Mouse (Mus musculus) hindlimb bud, embryonic 11.5 days (tissue): ENCODE measurements around the gene Ptprg.
A peak's percentile ranks its signal among the peaks of the same experiment; 100 is the strongest.
"Not testable (repeated sequence)": the region's sequence is repeated elsewhere in the genome, so short reads cannot be mapped to it uniquely, and the experiment has no call there.

Experiments
- DNase-seq: peaks from one replicate; pipeline ENCODE4 v3.0.0-alpha.2; 2012; ENCODE audit warnings: low read depth, low spot score; ENCODE audit errors: extremely low spot score

The Ptprg gene

GRCm38 (mm10) chr14:12189266-12189665 is 635.9 kb downstream of the Ptprg start:
- DNase-seq: no peak

DNA sequence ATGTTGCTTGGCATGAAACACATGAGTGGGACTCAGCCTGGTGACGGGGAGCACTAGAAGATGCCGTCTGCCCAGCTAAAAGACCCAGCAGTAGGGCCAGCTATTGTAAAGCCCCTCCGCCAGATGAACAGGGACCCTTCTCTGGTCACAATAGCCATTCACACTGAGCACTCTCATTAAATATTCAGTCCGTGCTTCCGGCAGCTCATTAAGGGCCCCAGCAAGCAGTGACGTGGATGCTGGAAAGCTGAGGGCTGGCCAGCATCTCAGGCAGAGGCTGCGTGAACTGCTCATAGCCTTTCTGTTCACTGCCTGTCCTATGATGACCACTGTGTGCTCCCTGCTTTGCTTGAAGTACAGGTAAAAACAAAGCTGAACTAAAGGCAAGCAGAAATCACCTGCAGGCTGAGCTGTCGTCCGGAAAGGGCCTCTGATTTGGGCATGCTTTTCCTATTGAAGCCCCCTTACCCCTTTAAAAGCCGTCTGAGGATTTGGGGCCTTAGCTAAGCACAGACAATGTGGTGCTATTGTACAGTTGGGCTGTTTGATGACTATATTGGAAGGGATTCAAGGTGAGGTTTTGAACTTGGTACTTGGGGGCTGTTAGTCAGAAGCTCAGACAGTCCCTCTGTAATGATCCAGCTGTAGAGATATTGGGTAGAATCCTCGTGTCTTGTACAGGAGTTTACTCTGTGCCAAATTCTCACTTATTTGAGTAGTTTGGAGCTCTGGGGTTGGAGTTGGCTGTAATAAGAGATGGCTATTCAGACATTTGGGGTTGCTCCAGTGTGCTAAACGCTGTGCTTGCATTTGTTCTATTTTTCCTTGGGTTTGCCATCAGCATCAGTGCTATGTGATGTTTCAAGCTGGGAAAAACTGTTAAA is 636.6 kb downstream of the Ptprg start:
- no peak for DNase-seq

GRCm38 (mm10) chr14:12191076-12191475 is 637.7 kb downstream of the Ptprg start:
- no peak for DNase-seq

- no peak for DNase-seq
These were observed 645.4 kb downstream of the Ptprg start for GRCm38 (mm10) chr14:12198735-12199134.

GRCm38 (mm10) chr14:12199956-12200950 is 646.9 kb downstream of the Ptprg start:
- DNase-seq: no peak

- no peak for DNase-seq
These were observed 648.9 kb downstream of the Ptprg start for GRCm38 (mm10) chr14:12202214-12202613.

GRCm38 (mm10) chr14:12203081-12203480 is 649.7 kb downstream of the Ptprg start:
- no peak for DNase-seq

GRCm38 (mm10) chr14:12206138-12206537 is 652.8 kb downstream of the Ptprg start:
- no peak for DNase-seq

GRCm38 (mm10) chr14:12208554-12208953 is 655.2 kb downstream of the Ptprg start:
- DNase-seq: no peak

DNA sequence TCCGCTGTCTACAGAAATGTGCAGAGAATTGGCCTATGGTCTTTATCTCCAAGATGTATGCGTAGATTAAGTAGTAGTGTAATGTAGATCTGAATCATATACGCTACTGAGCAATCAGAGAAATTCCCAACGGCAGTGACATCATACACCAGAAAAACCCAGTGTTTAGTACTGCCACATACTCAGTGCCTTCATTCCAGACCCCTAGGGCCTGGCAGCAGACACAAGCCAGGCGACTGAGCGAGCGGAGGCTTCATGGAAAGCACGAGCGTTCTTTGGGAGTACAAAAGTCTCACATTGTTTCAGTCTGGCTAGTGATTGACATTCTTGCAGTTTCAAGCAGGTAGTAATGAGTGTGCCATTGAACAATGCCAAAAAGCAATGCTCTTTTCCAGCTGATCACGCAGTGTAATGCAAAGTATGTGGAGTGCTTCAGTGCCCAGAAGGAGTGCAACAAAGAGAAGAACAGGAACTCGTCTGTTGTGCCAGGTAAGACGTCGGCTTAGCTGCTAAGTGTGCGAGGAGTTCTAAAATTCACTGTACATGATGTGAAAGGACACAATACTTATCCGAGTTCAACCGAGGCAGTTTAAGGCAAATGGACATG is 665.3 kb downstream of the Ptprg start:
- DNase-seq: no peak

DNA sequence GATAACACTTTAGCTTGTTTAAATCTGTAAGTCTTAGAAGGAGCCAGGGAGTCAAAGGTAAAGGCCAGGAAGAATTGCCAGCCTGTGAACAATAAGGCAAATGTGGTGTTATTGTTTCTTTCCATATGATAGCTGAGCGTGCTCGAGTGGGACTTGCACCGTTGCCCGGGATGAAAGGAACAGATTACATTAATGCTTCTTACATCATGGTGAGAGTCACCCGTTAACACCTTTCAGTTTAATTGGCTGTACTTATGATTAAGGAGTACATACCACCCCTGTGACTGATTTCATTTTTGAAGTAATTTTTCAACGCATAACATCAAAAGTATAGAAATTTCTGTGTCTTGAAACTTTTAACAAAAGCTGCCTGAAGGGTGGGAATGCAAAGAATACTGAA is 666.5 kb downstream of the Ptprg start:
- no peak for DNase-seq

GRCm38 (mm10) chr14:12220540-12220939 is 667.2 kb downstream of the Ptprg start:
- no peak for DNase-seq

GRCm38 (mm10) chr14:12221571-12221970 is 668.2 kb downstream of the Ptprg start:
- DNase-seq: no peak

GRCm38 (mm10) chr14:12243726-12244125 is 690.4 kb downstream of the Ptprg start:
- no peak for DNase-seq

GRCm38 (mm10) chr14:12276031-12276430 is 722.7 kb downstream of the Ptprg start:
- no peak for DNase-seq

GRCm38 (mm10) chr14:12283641-12284040 is 730.3 kb downstream of the Ptprg start, which contains the start of gene Gm49355:
TSS of gene Gm49355 (plus strand) at chr14:12283976.
- DNase-seq: no peak

- DNase-seq: peak; percentile 61
These were observed 731.0 kb downstream of the Ptprg start, which contains the start of gene 3830406C13Rik for GRCm38 (mm10) chr14:12284141-12284912. TSS of gene 3830406C13Rik (plus strand) at chr14:12284173.

DNA sequence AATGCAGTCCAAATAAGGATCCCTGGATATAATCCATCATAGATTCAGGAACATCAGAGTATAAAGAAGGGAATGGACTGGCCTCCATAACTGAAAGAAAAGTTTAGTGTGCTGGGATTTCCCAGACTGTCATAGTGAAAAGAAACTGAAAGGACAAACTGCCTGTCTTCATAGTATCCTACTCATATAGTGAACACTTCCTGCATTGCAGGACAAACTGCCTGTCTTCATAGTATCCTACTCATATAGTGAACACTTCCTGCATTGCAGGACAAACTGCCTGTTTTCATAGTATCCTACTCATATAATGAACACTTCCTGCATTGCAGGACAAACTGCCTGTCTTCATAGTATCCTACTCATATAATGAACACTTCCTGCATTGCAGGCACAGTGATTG is 736.4 kb downstream of the Ptprg start:
- not testable (repeated sequence) for DNase-seq
